Mouse (Mus musculus): ENCODE data around the gene Tab1. TPM values are rescaled to one million over a fixed set of nuclear protein-coding genes. Genes with fewer than 3 reads are reported as not detected.
A peak's percentile ranks its signal among the peaks of the same experiment; 100 is the strongest.

Gene Tab1
- polyA plus RNA-seq, 1 experiment from 2014 or later: 32.2 TPM

DNA sequence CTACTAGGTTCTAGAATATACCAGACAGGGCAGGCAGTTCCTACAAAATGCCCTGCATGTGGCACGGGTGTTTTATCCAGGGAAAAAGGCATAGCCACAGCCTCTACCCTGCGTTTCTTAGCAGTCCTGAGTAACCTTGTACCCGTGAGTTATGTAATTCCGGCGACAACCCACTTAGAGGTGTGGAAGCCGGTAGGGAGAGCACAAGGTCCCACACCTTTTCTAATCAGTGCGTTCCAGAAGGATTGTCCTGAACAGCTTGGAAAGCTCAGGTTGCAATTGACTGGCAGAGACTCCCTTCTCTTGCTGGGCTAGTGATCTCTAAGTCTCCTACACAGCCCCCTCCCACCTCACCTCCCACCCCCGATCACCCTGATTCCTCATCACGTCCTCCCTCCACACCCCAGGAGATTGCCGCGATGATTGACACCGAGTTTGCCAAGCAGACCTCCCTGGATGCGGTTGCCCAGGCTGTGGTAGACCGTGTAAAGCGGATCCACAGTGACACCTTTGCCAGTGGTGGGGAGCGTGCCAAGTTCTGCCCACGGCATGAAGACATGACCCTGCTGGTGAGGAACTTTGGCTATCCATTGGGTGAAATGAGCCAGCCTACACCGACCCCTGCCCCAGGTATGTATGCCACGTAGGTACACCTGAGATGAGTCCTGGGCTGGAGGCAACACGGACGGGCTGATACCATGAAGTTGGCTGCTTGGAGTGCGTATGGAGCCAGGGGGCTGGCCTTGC lies 24.4 kb downstream of the Tab1 start:
- no peak overlapping the region for H3K4me3 ChIP-seq (ENCODE audit: low read depth, low read length)
- 85% methylated on average over 22 of the region's 22 CpGs for WGBS
- peaks cover 11% of the 10 kb centered on the region; the same call in 1 of the 2 replicates for H3K4me1 ChIP-seq (ENCODE audit: control insufficient read depth, insufficient read depth, low read length)
- no peaks in the 10 kb centered on the region for H3K9me3 ChIP-seq (ENCODE audit: control insufficient read depth, low read depth, low read length)
- peaks cover 67% of the 10 kb centered on the region for H3K36me3 ChIP-seq (ENCODE audit: control insufficient read depth, insufficient read depth, low read length)
- no peak overlapping the region for H3K4me2 ChIP-seq (replicated peaks; ENCODE audit: low read depth, low read length)
- ATAC-seq (ENCODE audit: insufficient number of reproducible peaks, insufficient read depth, low FRiP score, low read depth): no peak
- H3K9ac ChIP-seq (replicated peaks; ENCODE audit: low read depth, low read length): no peak overlapping the region
- H3K27me3 ChIP-seq (ENCODE audit: control insufficient read depth, insufficient read depth, low read length): no peaks in the 10 kb centered on the region
- peak overlapping the region; percentile 95; the same call in 1 of the 2 replicates for H3K27ac ChIP-seq (ENCODE audit: low read length)

- peaks cover 11% of the 10 kb centered on the region; the same call in 1 of the 2 replicates for H3K4me1 ChIP-seq (ENCODE audit: control insufficient read depth, insufficient read depth, low read length)
- no peak overlapping the region for H3K4me2 ChIP-seq (replicated peaks; ENCODE audit: low read depth, low read length)
- H3K27ac ChIP-seq (ENCODE audit: low read length): peak overlapping the region; percentile 95
- H3K9ac ChIP-seq (replicated peaks; ENCODE audit: low read depth, low read length): no peak overlapping the region
- peaks cover 64% of the 10 kb centered on the region for H3K36me3 ChIP-seq (ENCODE audit: control insufficient read depth, insufficient read depth, low read length)
- no peak for ATAC-seq (ENCODE audit: insufficient number of reproducible peaks, insufficient read depth, low FRiP score, low read depth)
- 59% methylated on average over 5 of the region's 5 CpGs for WGBS
- H3K27me3 ChIP-seq (ENCODE audit: control insufficient read depth, insufficient read depth, low read length): no peaks in the 10 kb centered on the region
- H3K4me3 ChIP-seq (ENCODE audit: low read depth, low read length): no peak overlapping the region
- H3K9me3 ChIP-seq (ENCODE audit: control insufficient read depth, low read depth, low read length): no peaks in the 10 kb centered on the region
Observed at GRCm38 (mm10) chr15:80158001-80158706, 25.2 kb downstream of the Tab1 start.

DNA sequence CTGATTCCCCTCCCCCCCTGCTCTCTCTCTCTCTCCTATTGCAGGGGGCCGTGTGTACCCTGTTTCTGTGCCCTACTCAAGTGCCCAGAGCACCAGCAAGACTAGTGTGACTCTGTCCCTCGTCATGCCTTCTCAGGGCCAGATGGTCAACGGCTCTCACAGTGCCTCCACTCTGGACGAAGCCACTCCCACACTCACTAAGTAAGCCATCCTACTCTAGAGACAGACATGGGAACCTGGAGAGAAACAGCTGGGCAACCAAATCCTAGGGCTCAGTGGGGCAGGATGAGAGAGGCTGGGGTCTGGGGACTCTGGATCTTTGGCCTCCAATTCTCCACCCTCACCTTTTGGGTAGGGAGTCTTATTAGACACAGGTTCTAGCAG lies 25.8 kb downstream of the Tab1 start:
- WGBS: 46% methylated on average over 4 of the region's 4 CpGs
- peaks cover 59% of the 10 kb centered on the region for H3K36me3 ChIP-seq (ENCODE audit: control insufficient read depth, insufficient read depth, low read length)
- H3K4me2 ChIP-seq (replicated peaks; ENCODE audit: low read depth, low read length): no peak overlapping the region
- H3K9me3 ChIP-seq (ENCODE audit: control insufficient read depth, low read depth, low read length): no peaks in the 10 kb centered on the region
- peaks cover 11% of the 10 kb centered on the region; the same call in 1 of the 2 replicates for H3K4me1 ChIP-seq (ENCODE audit: control insufficient read depth, insufficient read depth, low read length)
- ATAC-seq (ENCODE audit: insufficient number of reproducible peaks, insufficient read depth, low FRiP score, low read depth): no peak
- H3K27me3 ChIP-seq (ENCODE audit: control insufficient read depth, insufficient read depth, low read length): no peaks in the 10 kb centered on the region
- no peak overlapping the region for H3K4me3 ChIP-seq (ENCODE audit: low read depth, low read length)
- H3K27ac ChIP-seq (ENCODE audit: low read length): peak overlapping the region; percentile 95
- H3K9ac ChIP-seq (replicated peaks; ENCODE audit: low read depth, low read length): no peak overlapping the region

GRCm38 (mm10) chr15:80159286-80159901 lies 26.5 kb downstream of the Tab1 start:
- H3K27ac ChIP-seq (ENCODE audit: low read length): peak overlapping the region; percentile 95
- H3K27me3 ChIP-seq (ENCODE audit: control insufficient read depth, insufficient read depth, low read length): no peaks in the 10 kb centered on the region
- 0 out of 2 replicates have a peak overlapping the region, but pooled peaks have one; percentile 5 for H3K4me2 ChIP-seq (replicated peaks; ENCODE audit: low read depth, low read length)
- no peak overlapping the region for H3K4me3 ChIP-seq (ENCODE audit: low read depth, low read length)
- 26% methylated on average over 8 of the region's 8 CpGs for WGBS
- peaks cover 11% of the 10 kb centered on the region; the same call in 1 of the 2 replicates for H3K4me1 ChIP-seq (ENCODE audit: control insufficient read depth, insufficient read depth, low read length)
- peaks cover 52% of the 10 kb centered on the region for H3K36me3 ChIP-seq (ENCODE audit: control insufficient read depth, insufficient read depth, low read length)
- ATAC-seq (ENCODE audit: insufficient number of reproducible peaks, insufficient read depth, low FRiP score, low read depth): peak; percentile 86
- no peaks in the 10 kb centered on the region for H3K9me3 ChIP-seq (ENCODE audit: control insufficient read depth, low read depth, low read length)
- H3K9ac ChIP-seq (replicated peaks; ENCODE audit: low read depth, low read length): no peak overlapping the region

- Histone ChIP-seq H3K36me3 (ENCODE audit: control insufficient read depth, insufficient read depth, low read length) (peaks cover 44% of the 10 kb centered on the region), H3K9me3 (ENCODE audit: control insufficient read depth, low read depth, low read length) (no peaks in the 10 kb centered on the region), H3K27ac (ENCODE audit: low read length) (peak overlapping the region; percentile 95), H3K4me3 (ENCODE audit: low read depth, low read length) (no peak overlapping the region), H3K9ac (replicated peaks; ENCODE audit: low read depth, low read length) (no peak overlapping the region; the same call in 1 of the 2 replicates), H3K4me2 (replicated peaks; ENCODE audit: low read depth, low read length) (no peak overlapping the region), H3K27me3 (ENCODE audit: control insufficient read depth, insufficient read depth, low read length) (no peaks in the 10 kb centered on the region), H3K4me1 (ENCODE audit: control insufficient read depth, insufficient read depth, low read length) (peaks cover 11% of the 10 kb centered on the region; the same call in 1 of the 2 replicates)
- no peak for ATAC-seq (ENCODE audit: insufficient number of reproducible peaks, insufficient read depth, low FRiP score, low read depth)
- WGBS: 79% methylated on average over 13 of the region's 13 CpGs
Observed at GRCm38 (mm10) chr15:80160223-80160622, 27.3 kb downstream of the Tab1 start.

- WGBS: 88% methylated on average over 4 of the region's 4 CpGs
- H3K36me3 ChIP-seq (ENCODE audit: control insufficient read depth, insufficient read depth, low read length): peaks cover 39% of the 10 kb centered on the region
- no peak overlapping the region for H3K9ac ChIP-seq (replicated peaks; ENCODE audit: low read depth, low read length)
Observed at GRCm38 (mm10) chr15:80160726-80161125, 27.8 kb downstream of the Tab1 start.

GRCm38 (mm10) chr15:80161199-80161598 lies 28.3 kb downstream of the Tab1 start:
- WGBS: 89% methylated on average over 3 of the region's 3 CpGs
- H3K36me3 ChIP-seq (ENCODE audit: control insufficient read depth, insufficient read depth, low read length): peaks cover 34% of the 10 kb centered on the region
- H3K27me3 ChIP-seq (ENCODE audit: control insufficient read depth, insufficient read depth, low read length): no peaks in the 10 kb centered on the region
- no peaks in the 10 kb centered on the region for H3K9me3 ChIP-seq (ENCODE audit: control insufficient read depth, low read depth, low read length)
- no peak for ATAC-seq (ENCODE audit: insufficient number of reproducible peaks, insufficient read depth, low FRiP score, low read depth)
- H3K4me1 ChIP-seq (ENCODE audit: control insufficient read depth, insufficient read depth, low read length): peaks cover 11% of the 10 kb centered on the region; the same call in 1 of the 2 replicates
- peak overlapping the region; percentile 95; the same call in 1 of the 2 replicates for H3K27ac ChIP-seq (ENCODE audit: low read length)
- no peak overlapping the region for H3K9ac ChIP-seq (replicated peaks; ENCODE audit: low read depth, low read length)
- H3K4me3 ChIP-seq (ENCODE audit: low read depth, low read length): no peak overlapping the region
- H3K4me2 ChIP-seq (replicated peaks; ENCODE audit: low read depth, low read length): no peak overlapping the region

More at GRCm38 (mm10) chr15:80160726-80161125, 27.8 kb downstream of the Tab1 start:
- no peak for ATAC-seq (ENCODE audit: insufficient number of reproducible peaks, insufficient read depth, low FRiP score, low read depth)
- H3K4me2 ChIP-seq (replicated peaks; ENCODE audit: low read depth, low read length): no peak overlapping the region
- no peaks in the 10 kb centered on the region for H3K9me3 ChIP-seq (ENCODE audit: control insufficient read depth, low read depth, low read length)
- H3K4me3 ChIP-seq (ENCODE audit: low read depth, low read length): no peak overlapping the region
- peaks cover 11% of the 10 kb centered on the region; the same call in 1 of the 2 replicates for H3K4me1 ChIP-seq (ENCODE audit: control insufficient read depth, insufficient read depth, low read length)
- H3K27ac ChIP-seq (ENCODE audit: low read length): peak overlapping the region; percentile 95; the same call in 1 of the 2 replicates
- H3K27me3 ChIP-seq (ENCODE audit: control insufficient read depth, insufficient read depth, low read length): no peaks in the 10 kb centered on the region

DNA sequence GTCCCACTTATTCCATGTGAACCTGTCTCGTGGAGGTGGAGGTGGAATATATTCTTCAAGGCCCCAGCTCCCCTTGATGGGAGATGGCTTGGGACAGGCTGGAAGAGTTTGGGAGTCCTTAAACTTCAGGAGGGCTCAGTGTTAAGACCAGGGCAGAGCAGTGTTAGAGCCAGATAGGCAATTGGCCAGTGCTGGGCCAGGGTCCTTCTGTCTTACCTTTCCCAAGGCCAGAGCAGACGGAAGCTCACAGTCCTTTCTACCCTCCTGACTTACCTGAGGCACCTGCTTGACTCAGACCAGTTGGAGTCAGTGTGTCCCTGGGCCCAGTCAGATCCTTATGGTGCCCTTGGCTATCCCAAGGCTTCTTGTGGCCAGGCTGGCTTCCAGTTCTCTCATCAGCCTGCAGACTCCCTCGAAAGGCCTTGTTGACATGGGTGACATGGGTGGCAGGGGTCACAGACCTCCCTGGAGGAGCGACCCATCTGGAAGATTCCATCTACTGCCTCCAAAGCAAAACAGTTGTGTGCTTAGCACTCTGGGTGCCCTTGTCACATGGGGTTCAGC lies 29.6 kb downstream of the Tab1 start:
- Histone ChIP-seq H3K9me3 (ENCODE audit: control insufficient read depth, low read depth, low read length) (no peaks in the 10 kb centered on the region), H3K9ac (replicated peaks; ENCODE audit: low read depth, low read length) (no peak overlapping the region), H3K27ac (ENCODE audit: low read length) (no peak overlapping the region), H3K4me1 (ENCODE audit: control insufficient read depth, insufficient read depth, low read length) (peaks cover 11% of the 10 kb centered on the region; the same call in 1 of the 2 replicates), H3K36me3 (ENCODE audit: control insufficient read depth, insufficient read depth, low read length) (peaks cover 30% of the 10 kb centered on the region), H3K4me2 (replicated peaks; ENCODE audit: low read depth, low read length) (no peak overlapping the region), H3K4me3 (ENCODE audit: low read depth, low read length) (no peak overlapping the region), H3K27me3 (ENCODE audit: control insufficient read depth, insufficient read depth, low read length) (no peaks in the 10 kb centered on the region)
- whole genome bisulfite sequencing: 77% methylated on average over 4 of the region's 4 CpGs
- no peak for ATAC-seq (ENCODE audit: insufficient number of reproducible peaks, insufficient read depth, low FRiP score, low read depth)

All from stomach, embryonic 14.5 days (tissue).